Mouse (Mus musculus): ENCODE measurements around the gene Nmd3. TPM values are rescaled to one million over a fixed set of nuclear protein-coding genes. Genes with fewer than 3 reads are reported as not detected.
A peak's percentile ranks its signal among the peaks of the same experiment; 100 is the strongest.

Nmd3 gene
- polyA plus RNA-seq (2016; fragmentation: Nextera tagmentation; extraction: Ambion mirVana): 121 TPM in 2 replicates

DNA sequence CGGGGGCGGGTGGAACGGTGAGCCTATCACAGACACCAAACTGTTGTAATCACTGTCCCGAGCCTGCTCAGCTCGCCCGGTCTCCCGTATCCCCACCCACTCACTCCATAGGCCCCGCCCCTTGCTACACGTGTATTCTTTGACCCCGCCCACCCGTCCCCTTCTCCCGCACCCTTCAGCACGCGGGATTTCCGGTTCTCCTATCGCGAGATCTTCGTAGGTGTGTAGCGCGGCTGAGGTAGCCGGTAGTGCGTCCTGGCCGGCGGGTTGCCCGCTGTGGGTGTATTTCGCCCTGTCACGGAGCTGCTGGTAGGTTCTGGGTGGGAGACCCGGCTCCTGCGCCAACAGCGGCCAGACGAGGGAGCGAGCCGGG, at the start of gene Nmd3:
Gene Nmd3 (plus strand): TSS at position 172 of the 373 bp plus-strand sequence.
- Histone ChIP-seq H3K4me2 (peak within 1 kb of the TSS; percentile 77), H3K9ac (peak within 1 kb of the TSS; percentile 96), H3K36me3 (peaks cover 18% of the 10 kb centered on the region), H3K27me3 (replicated peaks) (no peaks in the 10 kb centered on the region), H3K4me1 (peaks cover 26% of the 10 kb centered on the region), H3K4me3 (peak within 1 kb of the TSS; percentile 95), H3K9me3 (replicated peaks) (no peaks in the 10 kb centered on the region), H3K27ac (peak within 1 kb of the TSS; percentile 89)
- under 1% methylated on average over 33 of the region's 33 CpGs for WGBS (ENCODE audit: insufficient replicate concordance)
- peak; percentile 94 for ATAC-seq

GRCm38 (mm10) chr3:69673351-69673750, 48.4 kb upstream of the Nmd3 start:
- no peak for ATAC-seq
- Histone ChIP-seq H3K27me3 (replicated peaks) (0 out of 2 replicates have a peak, but pooled peaks cover 7% of the 10 kb centered on the region), H3K36me3 (no peaks in the 10 kb centered on the region), H3K4me1 (peaks cover 6% of the 10 kb centered on the region), H3K4me2 (no peak overlapping the region), H3K27ac (no peak overlapping the region), H3K4me3 (no peak overlapping the region), H3K9ac (no peak overlapping the region), H3K9me3 (replicated peaks) (no peaks in the 10 kb centered on the region)
- 85% methylated on average over 10 of the region's 10 CpGs for WGBS (ENCODE audit: insufficient replicate concordance)

DNA sequence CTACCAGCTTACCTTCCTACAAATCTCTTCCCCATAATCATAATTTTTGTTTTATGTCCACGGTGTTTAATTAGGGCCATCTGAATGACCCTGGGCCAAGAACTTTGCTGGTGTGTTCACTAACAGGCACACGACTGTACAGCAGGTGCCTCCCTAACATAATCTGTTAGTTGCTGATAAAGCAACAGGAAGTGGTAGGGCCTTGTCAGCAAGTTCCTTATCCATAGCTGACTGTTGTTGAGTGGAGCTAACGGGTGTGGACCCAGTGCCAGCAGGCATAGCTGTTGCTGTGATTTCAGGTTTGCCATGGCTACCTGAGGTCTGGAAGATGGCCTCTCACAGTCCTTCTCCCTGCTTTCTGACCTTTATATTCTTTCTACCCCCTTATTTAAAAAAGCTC, 47.6 kb upstream of the Nmd3 start:
- Histone ChIP-seq H3K4me2 (no peak overlapping the region), H3K27me3 (replicated peaks) (0 out of 2 replicates have a peak, but pooled peaks cover 7% of the 10 kb centered on the region), H3K9me3 (replicated peaks) (no peaks in the 10 kb centered on the region), H3K27ac (no peak overlapping the region), H3K9ac (no peak overlapping the region), H3K4me3 (no peak overlapping the region), H3K36me3 (no peaks in the 10 kb centered on the region), H3K4me1 (peaks cover 6% of the 10 kb centered on the region)
- 15% methylated on average over 3 of the region's 3 CpGs for WGBS (ENCODE audit: insufficient replicate concordance)
- ATAC-seq: peak; percentile 44; the same call in 1 of the 2 replicates

DNA sequence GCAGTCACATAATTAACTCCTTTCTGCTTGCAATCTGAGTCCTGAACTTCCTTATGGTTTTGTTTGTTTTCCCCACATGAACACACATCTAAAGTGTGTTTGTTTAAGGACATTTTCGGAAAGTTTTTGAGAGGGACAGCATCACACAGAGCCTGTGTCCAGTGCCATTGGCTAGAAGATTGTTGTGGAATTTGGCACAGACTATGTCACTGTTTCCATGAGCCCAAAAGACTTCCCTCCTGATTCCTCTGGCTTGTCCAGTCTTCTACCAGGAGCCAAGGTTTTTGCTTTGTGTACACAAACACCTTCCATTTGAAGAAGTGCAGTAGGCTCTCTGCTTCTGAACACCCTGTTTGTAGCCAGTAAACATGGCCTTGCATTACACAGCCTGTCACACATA, 32.0 kb upstream of the Nmd3 start:
- H3K4me2 ChIP-seq: no peak overlapping the region
- no peak for ATAC-seq
- WGBS (ENCODE audit: insufficient replicate concordance): 56% methylated on average over 1 of the region's 1 CpGs

GRCm38 (mm10) chr3:69690939-69691338, 30.8 kb upstream of the Nmd3 start:
- no peaks in the 10 kb centered on the region for H3K27me3 ChIP-seq (replicated peaks)
- 75% methylated on average over 2 of the region's 2 CpGs for WGBS (ENCODE audit: insufficient replicate concordance)
- no peak overlapping the region for H3K9ac ChIP-seq
- ATAC-seq: no peak
- no peak overlapping the region for H3K4me3 ChIP-seq
- no peaks in the 10 kb centered on the region for H3K36me3 ChIP-seq
- H3K4me1 ChIP-seq: no peaks in the 10 kb centered on the region
- no peak overlapping the region for H3K27ac ChIP-seq
- H3K4me2 ChIP-seq: no peak overlapping the region
- no peaks in the 10 kb centered on the region for H3K9me3 ChIP-seq (replicated peaks)

More for the DNA sequence above, 32.0 kb upstream of the Nmd3 start:
- no peak overlapping the region for H3K4me3 ChIP-seq
- H3K27me3 ChIP-seq (replicated peaks): no peaks in the 10 kb centered on the region
- H3K4me1 ChIP-seq: no peaks in the 10 kb centered on the region
- H3K9me3 ChIP-seq (replicated peaks): no peaks in the 10 kb centered on the region
- no peak overlapping the region for H3K9ac ChIP-seq
- no peaks in the 10 kb centered on the region for H3K36me3 ChIP-seq
- H3K27ac ChIP-seq: no peak overlapping the region

DNA sequence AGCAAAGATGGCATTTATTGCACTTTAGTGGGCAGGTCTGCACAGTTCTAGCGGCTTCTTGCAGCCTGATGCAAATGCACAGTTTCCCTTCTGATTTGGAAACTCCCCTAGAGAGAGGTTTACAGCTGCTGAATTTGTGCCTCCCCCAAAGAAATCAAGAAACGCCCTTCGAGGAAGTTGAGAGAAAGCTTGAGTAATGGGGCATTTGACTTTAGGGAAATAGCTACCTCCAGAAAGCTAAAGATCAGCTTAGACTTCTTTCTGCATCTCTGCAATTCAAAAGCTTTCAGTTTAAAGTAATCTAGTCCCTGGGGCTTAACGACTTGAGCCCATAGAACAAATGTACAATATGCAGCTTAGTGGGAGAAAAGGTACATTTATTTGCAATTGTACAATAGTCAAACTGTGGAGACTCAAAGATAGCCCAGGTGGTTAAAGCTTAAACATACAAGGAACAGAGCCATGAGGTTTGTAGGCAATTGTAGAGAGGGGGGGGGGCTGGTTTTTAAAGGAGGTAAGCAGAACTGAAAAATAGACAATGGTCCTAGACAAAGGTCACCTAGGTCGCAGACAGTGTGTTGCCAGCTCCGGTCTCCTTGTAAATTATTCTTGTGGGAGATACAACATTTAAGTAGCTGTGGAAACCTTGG, 21.8 kb upstream of the Nmd3 start:
- Histone ChIP-seq H3K9ac (no peak overlapping the region), H3K27me3 (replicated peaks) (no peaks in the 10 kb centered on the region), H3K9me3 (replicated peaks) (no peaks in the 10 kb centered on the region), H3K4me2 (no peak overlapping the region), H3K27ac (no peak overlapping the region), H3K36me3 (no peaks in the 10 kb centered on the region), H3K4me1 (no peaks in the 10 kb centered on the region), H3K4me3 (no peak overlapping the region)
- ATAC-seq: no peak
- WGBS (ENCODE audit: insufficient replicate concordance): 57% methylated on average over 6 of the region's 6 CpGs

DNA sequence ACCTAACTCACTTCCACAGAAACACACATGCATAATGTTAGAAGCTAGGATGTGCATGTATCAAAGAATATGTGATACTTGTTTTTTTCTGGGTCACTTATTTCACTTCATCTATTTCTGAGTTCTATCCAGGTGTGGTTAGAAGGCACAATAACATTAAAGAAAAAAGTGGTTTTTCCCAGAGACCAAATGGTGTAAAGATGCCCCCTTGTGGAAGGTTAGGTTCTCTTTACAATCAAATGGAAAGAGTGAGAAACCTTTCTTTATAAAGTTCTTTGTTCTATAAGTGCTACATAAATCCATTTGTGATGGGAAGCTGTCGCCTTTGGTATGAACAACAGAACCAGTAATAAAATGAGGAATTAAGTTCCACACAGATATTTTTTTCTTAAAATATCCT, 19.9 kb upstream of the Nmd3 start:
- no peak overlapping the region for H3K27ac ChIP-seq
- no peaks in the 10 kb centered on the region for H3K9me3 ChIP-seq (replicated peaks)
- H3K4me3 ChIP-seq: no peak overlapping the region
- ATAC-seq: no peak
- WGBS (ENCODE audit: insufficient replicate concordance): 25% methylated on average over 1 of the region's 1 CpGs
- no peaks in the 10 kb centered on the region for H3K36me3 ChIP-seq
- H3K4me2 ChIP-seq: no peak overlapping the region
- H3K9ac ChIP-seq: no peak overlapping the region
- H3K4me1 ChIP-seq: no peaks in the 10 kb centered on the region
- no peaks in the 10 kb centered on the region for H3K27me3 ChIP-seq (replicated peaks)

- H3K27me3 ChIP-seq (replicated peaks): no peaks in the 10 kb centered on the region
- H3K4me2 ChIP-seq: no peak overlapping the region
- H3K36me3 ChIP-seq: no peaks in the 10 kb centered on the region
- no peaks in the 10 kb centered on the region for H3K9me3 ChIP-seq (replicated peaks)
- ATAC-seq: no peak
- no peak overlapping the region for H3K27ac ChIP-seq
- no peak overlapping the region for H3K4me3 ChIP-seq
- H3K9ac ChIP-seq: no peak overlapping the region
- no peaks in the 10 kb centered on the region for H3K4me1 ChIP-seq
Observed at GRCm38 (mm10) chr3:69702421-69702820, 19.4 kb upstream of the Nmd3 start.

DNA sequence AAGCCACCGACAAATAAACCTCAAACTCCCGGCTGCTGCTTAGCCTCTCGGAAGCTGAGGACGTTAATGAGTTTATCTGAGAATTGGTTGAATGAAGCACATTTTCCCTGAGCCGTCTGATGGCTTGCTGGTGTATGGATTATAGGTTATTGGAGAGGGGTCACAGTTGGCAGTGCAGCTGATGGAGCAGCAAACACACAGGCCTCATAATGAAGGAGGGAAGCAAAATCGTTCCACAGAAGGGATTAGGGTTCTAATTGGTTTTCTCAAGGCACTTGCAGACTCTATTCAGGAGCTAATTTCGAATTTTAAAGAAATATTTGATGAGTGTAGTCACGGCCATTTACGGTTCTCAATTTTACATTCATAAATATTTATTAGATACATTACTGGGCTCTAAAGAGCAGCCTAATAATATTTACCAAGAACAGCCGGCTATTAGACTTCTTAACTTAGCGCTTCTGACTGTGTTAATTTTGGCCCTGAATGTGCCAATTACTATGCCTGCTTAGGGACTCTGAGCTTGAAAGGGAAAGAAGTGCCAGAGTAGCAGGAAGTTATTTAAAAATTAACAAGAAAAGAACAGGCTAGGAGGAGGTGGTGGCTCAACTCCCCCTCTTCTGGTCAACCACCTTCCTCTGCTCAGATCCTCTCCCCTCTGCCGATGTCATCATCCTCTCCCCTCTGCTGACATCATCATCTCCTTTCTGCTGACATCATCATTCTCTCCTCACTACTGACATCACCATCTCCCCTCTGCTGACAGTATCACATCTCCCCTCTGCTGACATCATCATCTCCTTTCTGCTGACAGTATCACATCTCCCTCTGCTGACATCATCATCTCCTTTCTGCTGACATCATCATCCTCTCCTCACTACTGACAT, 12.5 kb upstream of the Nmd3 start:
- Histone ChIP-seq H3K27ac (no peak overlapping the region), H3K36me3 (no peaks in the 10 kb centered on the region), H3K9me3 (replicated peaks) (no peaks in the 10 kb centered on the region), H3K4me1 (no peaks in the 10 kb centered on the region), H3K4me2 (no peak overlapping the region), H3K9ac (no peak overlapping the region), H3K4me3 (no peak overlapping the region), H3K27me3 (replicated peaks) (0 out of 2 replicates have a peak, but pooled peaks cover 4% of the 10 kb centered on the region)
- ATAC-seq: no peak
- WGBS (ENCODE audit: insufficient replicate concordance): 63% methylated on average over 12 of the region's 12 CpGs

GRCm38 (mm10) chr3:69711907-69712600, 9.7 kb upstream of the Nmd3 start:
- Histone ChIP-seq H3K4me1 (no peaks in the 10 kb centered on the region), H3K4me2 (no peak overlapping the region), H3K27me3 (replicated peaks) (0 out of 2 replicates have a peak, but pooled peaks cover 4% of the 10 kb centered on the region), H3K4me3 (no peak overlapping the region), H3K36me3 (no peaks in the 10 kb centered on the region), H3K9ac (no peak overlapping the region), H3K9me3 (replicated peaks) (no peaks in the 10 kb centered on the region), H3K27ac (no peak overlapping the region)
- 47% methylated on average over 8 of the region's 8 CpGs for WGBS (ENCODE audit: insufficient replicate concordance)
- ATAC-seq: no peak

GRCm38 (mm10) chr3:69717476-69717875, 4.3 kb upstream of the Nmd3 start:
- WGBS (ENCODE audit: insufficient replicate concordance): 74% methylated on average over 6 of the region's 6 CpGs
- Histone ChIP-seq H3K36me3 (no peaks in the 10 kb centered on the region), H3K27me3 (replicated peaks) (no peaks in the 10 kb centered on the region), H3K9me3 (replicated peaks) (no peaks in the 10 kb centered on the region), H3K4me2 (no peak overlapping the region), H3K9ac (no peak overlapping the region), H3K4me1 (0 out of 2 replicates have a peak, but pooled peaks cover 3% of the 10 kb centered on the region), H3K27ac (no peak overlapping the region), H3K4me3 (no peak overlapping the region)
- no peak for ATAC-seq
